Mouse (Mus musculus) limb, embryonic 15.5 days (tissue): ENCODE results near the gene Npm1. TPM values are rescaled to one million over a fixed set of nuclear protein-coding genes. Genes with fewer than 3 reads are reported as not detected.

Experiments used
- ATAC-seq: fragments of 200-750 bp; cut with Nextera tagmentation; 2 replicates; pipeline ENCODE4 v1.8.0; 2017; ENCODE audit warnings: low read depth, moderate TSS enrichment; ENCODE audit not compliant: insufficient number of reproducible peaks, low FRiP score, low TSS enrichment
- H3K27ac ChIP-seq: fragments of 300-500 bp; sonication (generic); 2 replicates; pipeline ENCODE4 v1.5.1; 2015; ENCODE audit warnings: moderate library complexity, mild to moderate bottlenecking, inconsistent platforms
- H3K27me3 ChIP-seq: fragments of 300-500 bp; sonication (generic); 2 replicates; pipeline ENCODE4 v1.6.1; 2015; ENCODE audit warnings: inconsistent platforms
- H3K36me3 ChIP-seq: fragments of 300-500 bp; sonication (generic); 2 replicates; pipeline ENCODE4 v1.6.1; 2015; ENCODE audit warnings: inconsistent platforms
- H3K4me1 ChIP-seq: fragments of 300-500 bp; sonication (generic); 2 replicates; pipeline ENCODE4 v1.6.1; 2015; ENCODE audit warnings: inconsistent platforms
- H3K4me2 ChIP-seq: fragments of 300-500 bp; sonication (generic); 2 replicates; pipeline ENCODE4 v1.6.1; 2015; ENCODE audit warnings: mild to moderate bottlenecking, inconsistent platforms
- H3K4me3 ChIP-seq: fragments of 300-500 bp; sonication (generic); 2 replicates; pipeline ENCODE4 v1.5.1; 2015; ENCODE audit warnings: mild to moderate bottlenecking, inconsistent platforms
- H3K9ac ChIP-seq: fragments of 300-500 bp; sonication (generic); 2 replicates; pipeline ENCODE4 v1.6.1; 2015; ENCODE audit warnings: inconsistent platforms
- H3K9me3 ChIP-seq: fragments of 300-500 bp; sonication (generic); 2 replicates; pipeline ENCODE4 v1.6.1; 2016; ENCODE audit warnings: inconsistent platforms
- WGBS: fragments of 180-500 bp; shearing (Covaris S2); methylation state at CpG from one replicate; pipeline ENCODE4 v1.1.7; 2015; 5-methylcytosine and 5-hydroxymethylcytosine counted together
- polyA plus RNA-seq: library from polyadenylated mRNA; unstranded; fragments of >200 nt; fragmentation: Nextera tagmentation; extraction: Ambion mirVana; gene quantifications from 2 replicates; pipeline ENCODE4 v1.2.1, GENCODE M21; 2015

The Npm1 gene
- polyA plus RNA-seq, 1 experiment from 2014 or later, result 898 TPM

DNA sequence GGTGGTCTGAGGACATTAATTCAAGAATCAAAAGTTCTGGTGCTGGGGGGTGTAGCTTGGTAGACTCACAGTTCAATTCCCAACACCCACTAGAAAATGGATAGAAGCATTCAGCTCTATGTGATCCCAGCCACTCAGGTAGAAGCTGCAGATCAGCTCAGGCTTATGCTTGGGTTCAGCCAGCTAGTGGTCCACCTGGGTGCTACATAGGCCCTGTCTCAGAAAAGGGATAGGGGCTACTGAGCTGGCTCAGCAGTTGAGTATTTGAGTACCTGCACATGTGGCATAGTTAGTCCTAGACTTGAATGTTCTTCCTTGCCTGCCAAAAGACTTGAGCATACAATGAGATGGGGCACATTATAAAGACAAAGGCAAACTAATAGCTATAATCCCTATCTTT, 13.6 kb downstream of the Npm1 start:
- no peak overlapping the region for H3K4me2 ChIP-seq
- no peaks in the 10 kb centered on the region for H3K9me3 ChIP-seq
- no peak for ATAC-seq
- peaks cover 10% of the 10 kb centered on the region for H3K27me3 ChIP-seq
- H3K36me3 ChIP-seq, result peaks cover 41% of the 10 kb centered on the region
- H3K27ac ChIP-seq, result no peak overlapping the region
- no peak overlapping the region for H3K9ac ChIP-seq
- no peak overlapping the region for H3K4me3 ChIP-seq
- H3K4me1 ChIP-seq, result peaks cover 37% of the 10 kb centered on the region

- H3K27me3 ChIP-seq, result peaks cover 13% of the 10 kb centered on the region
- no peak for ATAC-seq
- peaks cover 38% of the 10 kb centered on the region for H3K36me3 ChIP-seq
Measured at GRCm38 (mm10) chr11:33149088-33149436, 13.9 kb downstream of the Npm1 start.

DNA sequence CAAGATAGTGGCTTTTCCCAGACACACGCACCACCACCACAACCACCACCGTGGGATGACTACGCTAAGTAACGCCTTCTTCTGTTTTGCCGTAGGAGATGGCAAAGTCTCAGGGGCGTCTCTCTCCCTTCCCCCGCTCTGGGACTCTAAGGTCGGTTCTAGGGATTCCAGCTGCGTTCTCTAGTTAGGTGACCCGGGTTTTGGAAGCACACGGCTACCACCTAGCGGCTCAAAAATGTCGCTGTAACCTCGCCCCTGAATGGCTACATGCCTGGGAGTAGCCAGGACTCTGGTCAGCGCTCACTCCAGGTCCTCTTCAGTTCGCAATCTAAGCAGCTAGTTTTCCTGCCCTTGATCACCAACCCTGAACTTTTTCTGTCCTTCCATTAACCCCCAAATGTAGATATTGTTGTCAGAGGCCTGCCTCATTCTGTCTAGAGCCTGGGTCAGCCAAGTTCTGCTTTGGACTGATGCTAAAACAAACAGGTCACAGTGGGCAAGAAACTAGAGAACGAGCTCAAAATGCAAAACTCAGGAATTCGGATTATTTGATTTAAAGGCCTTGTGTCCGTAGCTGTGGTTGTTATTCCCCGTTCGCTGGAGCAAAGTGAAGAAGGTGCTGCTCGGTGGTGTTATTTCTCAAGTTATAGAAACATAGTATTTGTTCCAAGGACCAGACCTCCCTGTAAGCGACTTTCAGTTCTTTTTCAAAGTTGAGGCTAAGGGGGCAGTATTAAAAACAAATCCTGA, 14.5 kb downstream of the Npm1 start:
- ATAC-seq, result peak; percentile 62
- Histone ChIP-seq H3K4me3 (peak overlapping the region; percentile 67), H3K27me3 (peaks cover 18% of the 10 kb centered on the region), H3K27ac (peak overlapping the region; percentile 89), H3K36me3 (peaks cover 34% of the 10 kb centered on the region), H3K9ac (0 out of 2 replicates have a peak overlapping the region, but pooled peaks have one; percentile 52), H3K4me1 (peaks cover 46% of the 10 kb centered on the region), H3K9me3 (no peaks in the 10 kb centered on the region), H3K4me2 (peak overlapping the region; percentile 95)
- 4% methylated on average over 23 of the region's 23 CpGs for WGBS

More at GRCm38 (mm10) chr11:33149088-33149436, 13.9 kb downstream of the Npm1 start:
- H3K4me1 ChIP-seq, result peaks cover 41% of the 10 kb centered on the region
- H3K4me3 ChIP-seq, result no peak overlapping the region
- no peaks in the 10 kb centered on the region for H3K9me3 ChIP-seq
- 16% methylated on average over 3 of the region's 3 CpGs for WGBS
- H3K9ac ChIP-seq, result no peak overlapping the region
- H3K27ac ChIP-seq, result no peak overlapping the region; the same call in 1 of the 2 replicates
- H3K4me2 ChIP-seq, result no peak overlapping the region

DNA sequence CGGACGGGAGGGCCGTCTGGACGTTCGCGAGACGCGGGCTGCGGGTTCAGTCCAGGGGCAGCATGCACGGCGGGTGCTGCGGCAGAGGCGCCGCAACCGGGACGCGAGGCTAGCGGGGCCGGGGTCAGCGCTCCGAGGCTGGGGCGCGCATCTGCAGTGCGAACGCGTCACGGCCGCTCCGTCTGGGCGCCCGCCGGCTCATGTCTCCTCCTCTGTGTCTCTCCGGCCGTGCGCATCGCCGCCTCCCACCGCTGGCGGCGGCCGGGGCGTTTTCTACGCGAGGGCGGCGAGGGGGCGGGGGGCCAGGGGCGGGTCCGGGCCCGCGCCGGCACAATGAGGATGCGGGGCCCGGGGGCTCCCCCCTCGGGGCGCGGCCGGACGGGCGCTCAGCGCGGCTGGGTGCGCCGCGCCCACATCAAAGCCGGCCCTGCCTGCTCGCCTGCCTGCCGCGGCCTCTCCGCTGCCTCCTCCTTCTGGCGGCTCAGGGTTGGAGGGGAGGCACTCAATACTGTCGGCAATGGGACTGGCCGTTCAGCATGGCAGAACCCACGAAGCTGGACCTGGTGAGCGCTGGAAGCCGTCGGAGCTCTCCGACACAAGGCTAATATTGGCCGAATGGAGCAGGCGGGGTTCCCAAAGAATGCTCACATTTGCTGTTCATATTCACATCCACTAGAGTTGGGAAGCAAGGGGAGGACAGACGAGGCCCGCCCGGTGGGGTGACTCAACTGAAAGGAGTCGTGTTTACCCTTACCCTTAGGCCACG, 15.3 kb downstream of the Npm1 start:
- peak overlapping the region; percentile 95 for H3K4me2 ChIP-seq
- H3K27me3 ChIP-seq, result peaks cover 18% of the 10 kb centered on the region
- peaks cover 31% of the 10 kb centered on the region for H3K36me3 ChIP-seq
- peak overlapping the region; percentile 52 for H3K9ac ChIP-seq
- peak overlapping the region; percentile 89 for H3K27ac ChIP-seq
- H3K9me3 ChIP-seq, result no peaks in the 10 kb centered on the region
- WGBS, result under 1% methylated on average over 72 of the region's 85 CpGs
- peak; percentile 61 for ATAC-seq
- H3K4me1 ChIP-seq, result peaks cover 53% of the 10 kb centered on the region
- peak overlapping the region; percentile 67 for H3K4me3 ChIP-seq

GRCm38 (mm10) chr11:33147171-33147571, 15.8 kb downstream of the Npm1 start, which contains the start of gene Fgf18:
TSS of gene Fgf18 (minus strand) at chr11:33147400.
- Histone ChIP-seq H3K9ac (peak within 1 kb of the TSS; percentile 52), H3K36me3 (peaks cover 30% of the 10 kb centered on the region), H3K9me3 (no peaks in the 10 kb centered on the region), H3K27ac (peak within 1 kb of the TSS; percentile 89), H3K4me2 (peak within 1 kb of the TSS; percentile 95), H3K4me3 (peak within 1 kb of the TSS; percentile 67), H3K4me1 (peaks cover 56% of the 10 kb centered on the region), H3K27me3 (peaks cover 18% of the 10 kb centered on the region)
- 0 out of 2 replicates have a peak, but pooled peaks have one; percentile 0 for ATAC-seq
- WGBS, result under 1% methylated on average over 49 of the region's 53 CpGs

GRCm38 (mm10) chr11:33146651-33147131, 16.3 kb downstream of the Npm1 start:
- Histone ChIP-seq H3K36me3 (peaks cover 25% of the 10 kb centered on the region), H3K9me3 (no peaks in the 10 kb centered on the region), H3K9ac (peak overlapping the region; percentile 52; the same call in 1 of the 2 replicates), H3K27ac (peak overlapping the region; percentile 89), H3K4me3 (peak overlapping the region; percentile 67), H3K4me2 (peak overlapping the region; percentile 95), H3K27me3 (peaks cover 18% of the 10 kb centered on the region), H3K4me1 (peaks cover 56% of the 10 kb centered on the region)
- no peak for ATAC-seq
- WGBS, result under 1% methylated on average over 29 of the region's 30 CpGs

- peaks cover 18% of the 10 kb centered on the region for H3K27me3 ChIP-seq
- H3K4me3 ChIP-seq, result peak overlapping the region; percentile 67
- 1% methylated on average over 8 of the region's 9 CpGs for WGBS
- peak overlapping the region; percentile 95 for H3K4me2 ChIP-seq
- peaks cover 56% of the 10 kb centered on the region for H3K4me1 ChIP-seq
- H3K9me3 ChIP-seq, result no peaks in the 10 kb centered on the region
- peak; percentile 67 for ATAC-seq
- H3K9ac ChIP-seq, result no peak overlapping the region
- H3K36me3 ChIP-seq, result peaks cover 20% of the 10 kb centered on the region
- H3K27ac ChIP-seq, result peak overlapping the region; percentile 89
Measured at GRCm38 (mm10) chr11:33146143-33146497, 16.9 kb downstream of the Npm1 start.

- H3K27ac ChIP-seq, result peak overlapping the region; percentile 3; the same call in 1 of the 2 replicates
- H3K4me1 ChIP-seq, result peaks cover 56% of the 10 kb centered on the region
- no peaks in the 10 kb centered on the region for H3K9me3 ChIP-seq
- peaks cover 13% of the 10 kb centered on the region for H3K36me3 ChIP-seq
- 19% methylated on average over 7 of the region's 7 CpGs for WGBS
- H3K27me3 ChIP-seq, result peaks cover 18% of the 10 kb centered on the region
- peak overlapping the region; percentile 41 for H3K4me2 ChIP-seq
- ATAC-seq, result no peak
- H3K4me3 ChIP-seq, result peak overlapping the region; percentile 67
- H3K9ac ChIP-seq, result no peak overlapping the region
Measured at GRCm38 (mm10) chr11:33145201-33146142, 17.5 kb downstream of the Npm1 start.

GRCm38 (mm10) chr11:33143906-33144305, 19.1 kb downstream of the Npm1 start:
- Histone ChIP-seq H3K9ac (no peak overlapping the region), H3K27ac (no peak overlapping the region), H3K4me1 (peaks cover 56% of the 10 kb centered on the region), H3K4me3 (no peak overlapping the region), H3K9me3 (no peaks in the 10 kb centered on the region), H3K27me3 (peaks cover 18% of the 10 kb centered on the region), H3K36me3 (no peaks in the 10 kb centered on the region), H3K4me2 (no peak overlapping the region)
- 39% methylated on average over 9 of the region's 9 CpGs for WGBS
- no peak for ATAC-seq

- Histone ChIP-seq H3K4me3 (no peak overlapping the region), H3K4me2 (no peak overlapping the region), H3K9ac (no peak overlapping the region), H3K9me3 (no peaks in the 10 kb centered on the region), H3K27me3 (peaks cover 18% of the 10 kb centered on the region), H3K4me1 (peaks cover 48% of the 10 kb centered on the region), H3K36me3 (no peaks in the 10 kb centered on the region), H3K27ac (no peak overlapping the region)
- no peak for ATAC-seq
- WGBS, result 87% methylated on average over 1 of the region's 1 CpGs
Measured at GRCm38 (mm10) chr11:33142801-33143200, 20.2 kb downstream of the Npm1 start.

DNA sequence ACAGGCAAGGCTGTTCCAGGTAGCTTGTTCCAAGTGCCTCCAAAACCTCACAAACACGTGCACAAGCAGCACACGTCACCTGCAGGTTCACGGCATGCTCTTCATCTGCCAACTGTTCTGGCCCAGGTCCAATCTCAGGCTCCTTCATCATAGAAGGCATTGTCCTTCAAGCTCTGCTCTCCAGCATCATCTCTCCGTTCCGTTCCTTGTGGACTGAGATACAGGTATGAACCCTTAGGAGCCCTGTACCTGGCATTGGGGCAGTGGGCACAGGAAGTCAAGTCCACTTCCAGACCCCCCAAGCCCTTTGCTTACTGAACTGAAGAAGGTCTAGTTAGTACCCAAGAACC, 22.9 kb downstream of the Npm1 start:
- Histone ChIP-seq H3K27ac (no peak overlapping the region), H3K36me3 (no peaks in the 10 kb centered on the region), H3K9me3 (no peaks in the 10 kb centered on the region), H3K9ac (no peak overlapping the region), H3K4me3 (no peak overlapping the region), H3K4me1 (peaks cover 24% of the 10 kb centered on the region), H3K4me2 (no peak overlapping the region), H3K27me3 (peaks cover 14% of the 10 kb centered on the region)
- 82% methylated on average over 5 of the region's 5 CpGs for WGBS
- no peak for ATAC-seq
